Mouse (Mus musculus) heart, postnatal 0 days (tissue): ENCODE measurements around the gene Gm37240.

ENCODE experiments used
- CTCF ChIP-seq: IDR thresholded peaks from 2 replicates; pipeline ENCODE4 v1.5.1; 2016; ENCODE audit warnings: antibody characterized with exemption, control low read depth, low read depth
- EP300 ChIP-seq: IDR thresholded peaks from 2 replicates; pipeline ENCODE4 v1.6.1; 2016; ENCODE audit warnings: antibody characterized with exemption, low read depth

- TF ChIP-seq CTCF (no peak), EP300 (no peak)
Measured at GRCm38 (mm10) chr3:85148038-85148550, 739.2 kb downstream of the Gm37240 start.
